7 mouse cellular contexts compared by ENCODE assay signal in genomic region chr13:90886568-90886983, GRCm38 (mm10). TPM values are rescaled to one million over a fixed set of nuclear protein-coding genes. Genes with fewer than 3 reads are reported as not detected.
DNase-seq lines count a peak whose midpoint lies in the region; ATAC-seq lines count a peak whose summit lies in the region.

No protein-coding gene starts in this region.

- peak overlapping the region; percentile 35 for H3K4me3 ChIP-seq in intestine, embryonic 14.5 days (ENCODE audit: low read depth, low read length)

- H3K4me1 ChIP-seq in intestine, embryonic 14.5 days (replicated peaks; ENCODE audit: control insufficient read depth, insufficient read depth, low read length), result peaks cover 8% of the 10 kb centered on the region

- intact Hi-C loops in gastrocnemius, postnatal 14 days (cut with DNase I; ENCODE audit: low total_unique reads), result loop anchor here (5.0 kb wide), 2 partner anchors 1109 to 1219 kb away; no protein-coding TSS in a partner anchor
- intact Hi-C loops in left cerebral cortex, postnatal 25 days (cut with DNase I), result loop anchor here (2.0 to 5.0 kb wide), 3 partner anchors 1109 to 1339 kb away; no protein-coding TSS in a partner anchor

- ATAC-seq in intestine, embryonic 14.5 days (replicated peaks; ENCODE audit: low FRiP score, low TSS enrichment, low read depth), result peak; percentile 61

- under 1% methylated on average over 18 of the region's 18 CpGs for WGBS in intestine, embryonic 14.5 days

- peak overlapping the region; percentile 67 for H3K4me2 ChIP-seq in intestine, embryonic 14.5 days (ENCODE audit: low read length)

- H3K9ac ChIP-seq in intestine, embryonic 14.5 days (ENCODE audit: low read length), result no peak overlapping the region

- DNase-seq in adrenal gland, adult 8-10 months, result peak; percentile 26
- DNase-seq in embryo, embryonic 11 days, result peak; percentile 78
- DNase-seq in gastrocnemius, postnatal 14 days, result peak; percentile 61
- peak; percentile 85 for DNase-seq in intestine, embryonic 14.5 days (ENCODE audit: low spot score)
- peak; percentile 79 to 85 for DNase-seq in left cerebral cortex, postnatal 25 days (ENCODE audit: low spot score in 2 of 2)
- peak; percentile 81 for DNase-seq in mesoderm, embryonic 11.5 days (ENCODE audit: low read depth, low spot score)
- peak; percentile 77 for DNase-seq in right cerebral cortex, postnatal 4 days

- no peaks in the 10 kb centered on the region for H3K36me3 ChIP-seq in intestine, embryonic 14.5 days (ENCODE audit: control insufficient read depth, insufficient read depth, low read length)

- no peaks in the 10 kb centered on the region for H3K27me3 ChIP-seq in intestine, embryonic 14.5 days (replicated peaks; ENCODE audit: control insufficient read depth, insufficient read depth, low read length)

- no peak overlapping the region for H3K27ac ChIP-seq in intestine, embryonic 14.5 days (ENCODE audit: low read depth)

- no peaks in the 10 kb centered on the region for H3K9me3 ChIP-seq in intestine, embryonic 14.5 days (ENCODE audit: control insufficient read depth, low read length)

RNA-seq across cellular contexts. Expression of gene Atp6ap1l, which starts 18.6 kb away (rescaled TPM):
- total RNA-seq in adrenal gland, adult 8-10 months (2022), result under 1 TPM in 1 of 4 experiments, not detected in 3; 0.20 TPM
- not detected for total RNA-seq in gastrocnemius, postnatal 14 days (2021)
- not detected in 2 replicates for polyA plus RNA-seq in intestine, embryonic 14.5 days (2014; fragmentation: Nextera tagmentation; extraction: Ambion mirVana)
- total RNA-seq in left cerebral cortex, postnatal 25 days (2021), result 10 to 100 TPM; 27.4 to 33.0 TPM

RNA-seq across cellular contexts. Expression of gene Rps23, which starts 36.2 kb away (rescaled TPM):
- 100 to 1,000 TPM; 258 to 409 (median 335) TPM for total RNA-seq in adrenal gland, adult 8-10 months (2022)
- 100 to 1,000 TPM; 256 TPM for total RNA-seq in gastrocnemius, postnatal 14 days (2021)
- polyA plus RNA-seq in intestine, embryonic 14.5 days (2014; fragmentation: Nextera tagmentation; extraction: Ambion mirVana), result 315 and 341 TPM in 2 replicates
- total RNA-seq in left cerebral cortex, postnatal 25 days (2021), result 100 to 1,000 TPM; 181 to 217 TPM

Comparison
In these comparisons a context has a peak if more than half of its experiments do, and no peak if none do; other contexts are left out.
1. DNase-seq: peak in every context shown above with its lines; median percentile 85 in intestine, embryonic 14.5 days; 82 in left cerebral cortex, postnatal 25 days; 81 in mesoderm, embryonic 11.5 days; 78 in embryo, embryonic 11 days; 77 in right cerebral cortex, postnatal 4 days; 61 in gastrocnemius, postnatal 14 days; 26 in adrenal gland, adult 8-10 months.
2. RNA of gene Atp6ap1l, which starts 18.6 kb away (total RNA-seq): 27.4 to 33.0 TPM in left cerebral cortex, postnatal 25 days; 0.20 TPM in adrenal gland, adult 8-10 months and not detected in gastrocnemius, postnatal 14 days; every median in the first group is over 10 times any median in the second.